Mouse (Mus musculus) G1E-ER4 (cell line): ENCODE data around the gene Ckap5. TPM values are rescaled to one million over a fixed set of nuclear protein-coding genes. Genes with fewer than 3 reads are reported as not detected.

Experiments used
- GATA1 ChIP-seq: IDR thresholded peaks from one replicate; pipeline ENCODE4 v1.8.0; 2012; ENCODE audit warnings: low read length, inconsistent platforms
- polyA plus RNA-seq: library from polyadenylated mRNA; stranded (reverse); fragments of >175 nt; gene quantifications from 2 replicates; pipeline ENCODE4 v1.2.3, GENCODE M21; 2012

Gene Ckap5
- polyA plus RNA-seq, 1 experiment: 4.0 TPM

- no peak for TF ChIP-seq GATA1
These were observed 119.2 kb downstream of the Ckap5 start for GRCm38 (mm10) chr2:91645811-91646210.

GRCm38 (mm10) chr2:91646733-91647132 lies 120.2 kb downstream of the Ckap5 start:
- TF ChIP-seq GATA1: no peak

GRCm38 (mm10) chr2:91649152-91649551 lies 122.6 kb downstream of the Ckap5 start:
- TF ChIP-seq GATA1: no peak

GRCm38 (mm10) chr2:91649553-91650359 lies 123.2 kb downstream of the Ckap5 start, which contains the start of the genes Zfp408 and Arhgap1:
TSS of gene Zfp408 (minus strand) at chr2:91649791.
TSS of gene Arhgap1 (plus strand) at chr2:91649860.
- TF ChIP-seq GATA1: no peak

GRCm38 (mm10) chr2:91650360-91650995 lies 123.9 kb downstream of the Ckap5 start:
- TF ChIP-seq GATA1: no peak

- TF ChIP-seq GATA1: no peak
These were observed 125.1 kb downstream of the Ckap5 start for GRCm38 (mm10) chr2:91651458-91652258.

GRCm38 (mm10) chr2:91652863-91653262 lies 126.3 kb downstream of the Ckap5 start:
- no peak for TF ChIP-seq GATA1

- no peak for TF ChIP-seq GATA1
These were observed 128.8 kb downstream of the Ckap5 start for GRCm38 (mm10) chr2:91655388-91655787.

- no peak for TF ChIP-seq GATA1
These were observed 129.3 kb downstream of the Ckap5 start for GRCm38 (mm10) chr2:91655827-91656226.

- TF ChIP-seq GATA1: no peak
These were observed 130.2 kb downstream of the Ckap5 start for GRCm38 (mm10) chr2:91656774-91657173.

- TF ChIP-seq GATA1: no peak
These were observed 133.1 kb downstream of the Ckap5 start for GRCm38 (mm10) chr2:91659657-91660056.

- no peak for TF ChIP-seq GATA1
These were observed 134.4 kb downstream of the Ckap5 start for GRCm38 (mm10) chr2:91660981-91661380.

- no peak for TF ChIP-seq GATA1
These were observed 138.2 kb downstream of the Ckap5 start for GRCm38 (mm10) chr2:91664780-91665179.

- TF ChIP-seq GATA1: no peak
These were observed 139.9 kb downstream of the Ckap5 start for GRCm38 (mm10) chr2:91666386-91666910.

GRCm38 (mm10) chr2:91667747-91668146 lies 141.2 kb downstream of the Ckap5 start:
- no peak for TF ChIP-seq GATA1

- no peak for TF ChIP-seq GATA1
These were observed 142.8 kb downstream of the Ckap5 start for GRCm38 (mm10) chr2:91669326-91669725.
